Mouse (Mus musculus) liver, embryonic 16.5 days (tissue): Measurements from ENCODE around the gene Kctd18. TPM values are rescaled to one million over a fixed set of nuclear protein-coding genes. Genes with fewer than 3 reads are reported as not detected.
A peak's percentile ranks its signal among the peaks of the same experiment; 100 is the strongest.
"Not testable (repeated sequence)": the region's sequence is repeated elsewhere in the genome, so short reads cannot be mapped to it uniquely, and the experiment has no call there.

Experiments
- ATAC-seq: fragments of 200-750 bp; cut with Nextera tagmentation; 2 replicates; pipeline ENCODE4 v1.8.0; 2017; ENCODE audit warnings: low read depth, mild to moderate bottlenecking, moderate number of reproducible peaks, moderate library complexity
- H3K27ac ChIP-seq: fragments of 300-500 bp; sonication (generic); 2 replicates; pipeline ENCODE4 v1.5.1; 2014; ENCODE audit warnings: mild to moderate bottlenecking, low read length
- H3K27me3 ChIP-seq: fragments of 300-500 bp; sonication (generic); 2 replicates; pipeline ENCODE4 v1.6.1; 2014; ENCODE audit warnings: low read depth, low read length, mixed read lengths; ENCODE audit not compliant: control insufficient read depth, insufficient read depth
- H3K36me3 ChIP-seq: fragments of 300-500 bp; sonication (generic); 2 replicates; pipeline ENCODE4 v1.6.1; 2014; ENCODE audit warnings: mild to moderate bottlenecking; ENCODE audit not compliant: control insufficient read depth, insufficient read depth
- H3K4me1 ChIP-seq: fragments of 300-500 bp; sonication (generic); 2 replicates; pipeline ENCODE4 v1.6.1; 2014; ENCODE audit warnings: low read depth, low read length, mixed read lengths; ENCODE audit not compliant: control insufficient read depth
- H3K4me2 ChIP-seq: fragments of 300-500 bp; sonication (generic); 2 replicates; pipeline ENCODE4 v1.6.1; 2014; ENCODE audit warnings: low read depth, low read length, mixed read lengths
- H3K4me3 ChIP-seq: fragments of 300-500 bp; sonication (generic); 2 replicates; pipeline ENCODE4 v1.5.1; 2014; ENCODE audit warnings: low read depth, mild to moderate bottlenecking, low read length
- H3K9ac ChIP-seq: fragments of 300-500 bp; sonication (generic); 2 replicates; pipeline ENCODE4 v1.6.1; 2014; ENCODE audit warnings: low read depth, low read length
- H3K9me3 ChIP-seq: fragments of 300-500 bp; sonication (generic); replicated peaks from 2 replicates; pipeline ENCODE4 v1.6.1; 2016; ENCODE audit warnings: low read length; ENCODE audit not compliant: control insufficient read depth
- WGBS: fragments of 180-500 bp; shearing (Covaris S2); extraction: QIAGEN DNeasy Blood & Tissue Kit; methylation state at CpG from one replicate; pipeline ENCODE4 v1.1.7; 2014; ENCODE audit not compliant: insufficient replicate concordance; 5-methylcytosine and 5-hydroxymethylcytosine counted together
- polyA plus RNA-seq: library from polyadenylated mRNA; unstranded; fragments of >200 nt; fragmentation: Nextera tagmentation; extraction: Ambion mirVana; gene quantifications from 2 replicates; pipeline ENCODE4 v1.2.1, GENCODE M21; 2015

Kctd18 gene
- polyA plus RNA-seq, 1 experiment from 2014 or later, result 2.7 TPM

GRCm38 (mm10) chr1:58046721-58047290 is 28.1 kb upstream of the Kctd18 start:
- Histone ChIP-seq H3K36me3 (no peaks in the 10 kb centered on the region), H3K4me3 (no peak overlapping the region), H3K9ac (no peak overlapping the region), H3K27me3 (no peaks in the 10 kb centered on the region), H3K9me3 (no peaks in the 10 kb centered on the region), H3K27ac (no peak overlapping the region), H3K4me2 (no peak overlapping the region), H3K4me1 (no peaks in the 10 kb centered on the region)
- WGBS, result 50% methylated on average over 3 of the region's 3 CpGs
- no peak for ATAC-seq

GRCm38 (mm10) chr1:58045546-58045945 is 26.8 kb upstream of the Kctd18 start:
- no peak overlapping the region for H3K4me3 ChIP-seq

GRCm38 (mm10) chr1:58045076-58045475 is 26.3 kb upstream of the Kctd18 start:
- Histone ChIP-seq H3K4me3 (no peak overlapping the region), H3K27me3 (no peaks in the 10 kb centered on the region), H3K4me1 (no peaks in the 10 kb centered on the region), H3K9me3 (no peaks in the 10 kb centered on the region), H3K9ac (no peak overlapping the region), H3K27ac (no peak overlapping the region), H3K4me2 (no peak overlapping the region), H3K36me3 (no peaks in the 10 kb centered on the region)
- ATAC-seq, result no peak
- WGBS, result 42% methylated on average over 3 of the region's 3 CpGs

More at GRCm38 (mm10) chr1:58045546-58045945, 26.8 kb upstream of the Kctd18 start:
- Histone ChIP-seq H3K27ac (no peak overlapping the region), H3K9ac (no peak overlapping the region), H3K36me3 (no peaks in the 10 kb centered on the region), H3K4me1 (no peaks in the 10 kb centered on the region), H3K27me3 (no peaks in the 10 kb centered on the region), H3K4me2 (no peak overlapping the region), H3K9me3 (no peaks in the 10 kb centered on the region)
- ATAC-seq, result no peak
- WGBS, result 54% methylated on average over 5 of the region's 5 CpGs

DNA sequence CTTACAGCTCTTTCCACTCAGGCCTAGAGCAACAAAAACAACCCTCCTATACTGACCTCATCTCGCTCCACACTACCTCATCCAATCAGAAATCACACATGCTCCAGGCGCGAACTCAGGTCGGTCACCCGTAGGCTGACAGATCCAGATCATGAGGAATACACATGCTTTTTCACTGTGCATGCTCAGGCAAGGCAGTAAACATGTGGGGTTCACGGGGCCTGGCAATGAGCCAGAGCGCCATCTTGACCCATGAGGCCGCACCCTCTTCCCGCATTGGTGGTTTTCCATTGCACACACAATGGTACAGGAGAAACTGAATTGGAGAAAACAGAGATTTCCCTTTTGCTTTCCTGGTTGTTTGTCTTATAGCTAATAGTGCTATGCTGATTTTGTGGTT is 18.6 kb upstream of the Kctd18 start:
- not testable (repeated sequence) for H3K4me2 ChIP-seq, H3K27ac ChIP-seq, H3K4me1 ChIP-seq, H3K36me3 ChIP-seq, H3K27me3 ChIP-seq, H3K9ac ChIP-seq, H3K9me3 ChIP-seq, ATAC-seq, H3K4me3 ChIP-seq
- WGBS, result 86% methylated on average over 9 of the region's 9 CpGs

GRCm38 (mm10) chr1:58031160-58031769 is 12.5 kb upstream of the Kctd18 start:
- H3K4me1 ChIP-seq, result peaks cover 17% of the 10 kb centered on the region
- no peak overlapping the region for H3K9ac ChIP-seq
- 52% methylated on average over 10 of the region's 10 CpGs for WGBS
- no peaks in the 10 kb centered on the region for H3K36me3 ChIP-seq
- H3K27me3 ChIP-seq, result no peaks in the 10 kb centered on the region
- H3K4me3 ChIP-seq, result no peak overlapping the region
- H3K4me2 ChIP-seq, result no peak overlapping the region
- no peak for ATAC-seq
- no peaks in the 10 kb centered on the region for H3K9me3 ChIP-seq
- H3K27ac ChIP-seq, result no peak overlapping the region

DNA sequence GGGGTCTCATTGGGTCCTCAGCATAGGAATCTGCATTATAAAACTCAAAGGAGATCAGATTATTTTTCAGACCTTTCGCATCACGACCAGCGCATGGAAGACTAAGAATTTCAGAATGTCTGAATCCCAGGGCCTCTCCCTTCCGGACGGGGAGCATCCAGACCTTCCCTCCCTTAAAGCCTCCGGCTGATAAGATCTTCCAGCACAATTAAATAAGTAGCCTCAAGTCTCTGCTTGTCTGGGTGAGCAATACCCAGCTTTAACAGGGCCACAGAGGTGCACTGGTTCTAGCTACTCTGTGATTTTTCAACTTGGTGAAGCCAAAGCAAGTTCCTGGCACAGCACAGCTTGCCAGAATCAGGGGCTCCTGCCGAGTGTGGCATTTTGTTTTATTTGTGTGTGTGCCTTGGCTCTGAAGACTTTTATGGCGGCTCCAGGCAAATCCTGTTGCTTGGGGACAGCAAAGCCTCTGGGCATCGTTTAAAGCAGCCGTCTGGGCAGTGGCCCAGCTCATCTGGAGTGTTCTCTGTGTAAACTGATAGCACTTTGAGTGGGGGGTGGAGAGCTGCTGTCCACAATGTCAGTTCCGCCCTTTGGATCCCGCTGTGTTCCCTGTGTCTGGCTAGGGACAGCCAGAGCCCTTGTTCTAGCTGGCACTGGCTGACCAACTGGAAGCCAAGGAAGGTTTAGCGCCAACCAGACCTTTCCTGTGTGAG is 11.6 kb upstream of the Kctd18 start:
- peak overlapping the region; percentile 43 for H3K4me3 ChIP-seq
- H3K9me3 ChIP-seq, result no peaks in the 10 kb centered on the region
- 0 out of 2 replicates have a peak, but pooled peaks have one; percentile 49 for ATAC-seq
- peak overlapping the region; percentile 31; the same call in 1 of the 2 replicates for H3K9ac ChIP-seq
- H3K27me3 ChIP-seq, result no peaks in the 10 kb centered on the region
- peak overlapping the region; percentile 58 for H3K4me2 ChIP-seq
- peaks cover 17% of the 10 kb centered on the region for H3K4me1 ChIP-seq
- H3K27ac ChIP-seq, result no peak overlapping the region
- 33% methylated on average over 13 of the region's 13 CpGs for WGBS
- no peaks in the 10 kb centered on the region for H3K36me3 ChIP-seq

DNA sequence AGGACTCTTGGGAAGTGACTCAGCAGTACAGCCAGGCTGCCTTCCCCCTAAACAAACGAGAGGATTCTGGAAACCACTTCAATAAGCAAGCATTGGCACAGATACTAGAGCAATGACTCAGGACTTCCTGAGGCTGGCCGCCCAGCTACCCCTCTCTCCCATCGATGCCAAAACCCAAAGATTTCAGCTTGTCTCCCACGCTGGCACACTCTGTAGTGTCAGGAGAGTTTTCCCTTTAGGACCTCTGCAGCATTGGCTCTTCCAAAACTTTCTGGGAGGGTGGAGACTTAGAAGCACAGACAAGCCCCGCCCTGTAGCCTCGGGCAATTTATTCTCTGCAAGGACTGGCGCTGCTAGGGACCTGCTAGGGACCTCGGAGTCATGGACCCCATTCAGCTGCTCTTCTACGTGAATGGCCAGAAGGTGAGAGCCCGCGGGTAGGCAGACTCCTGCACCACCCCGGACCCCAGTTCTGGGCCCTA is 10.9 kb upstream of the Kctd18 start, which contains the start of gene Aox1:
Gene Aox1, plus strand, starts transcription at position 296 of the 482 bp plus-strand sequence.
- Histone ChIP-seq H3K27ac (no peak within 1 kb of the TSS), H3K9ac (peak within 1 kb of the TSS; percentile 31; the same call in 1 of the 2 replicates), H3K4me1 (peaks cover 17% of the 10 kb centered on the region), H3K4me3 (peak within 1 kb of the TSS; percentile 43), H3K27me3 (no peaks in the 10 kb centered on the region), H3K9me3 (no peaks in the 10 kb centered on the region), H3K4me2 (peak within 1 kb of the TSS; percentile 58), H3K36me3 (peaks cover under 1% of the 10 kb centered on the region; the same call in 1 of the 2 replicates)
- 3% methylated on average over 12 of the region's 12 CpGs for WGBS
- peak; percentile 63 for ATAC-seq

DNA sequence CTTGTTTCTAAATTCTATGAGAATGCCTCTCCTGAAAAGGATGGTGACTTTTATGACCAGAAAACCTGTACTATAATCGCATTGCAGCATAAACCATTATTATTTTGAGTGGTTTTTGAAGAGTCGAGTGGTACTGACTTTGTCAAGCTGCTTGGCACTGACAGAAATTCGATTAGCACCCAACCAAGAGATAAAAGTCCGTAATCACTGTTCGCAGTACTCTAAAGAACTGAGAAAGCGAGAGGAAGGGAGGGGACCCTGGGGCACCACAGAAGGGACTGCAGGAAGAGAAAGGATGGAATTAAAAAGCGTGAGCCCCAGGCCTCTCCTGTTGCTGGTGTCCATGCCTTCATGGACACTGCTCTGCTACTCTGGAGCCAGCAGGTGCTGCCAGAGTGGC is 9.0 kb upstream of the Kctd18 start:
- peaks cover 17% of the 10 kb centered on the region for H3K4me1 ChIP-seq
- H3K4me3 ChIP-seq, result no peak overlapping the region
- H3K9me3 ChIP-seq, result no peaks in the 10 kb centered on the region
- ATAC-seq, result no peak
- H3K36me3 ChIP-seq, result peaks cover 2% of the 10 kb centered on the region; the same call in 1 of the 2 replicates
- H3K9ac ChIP-seq, result no peak overlapping the region
- no peak overlapping the region for H3K4me2 ChIP-seq
- H3K27ac ChIP-seq, result no peak overlapping the region
- no peaks in the 10 kb centered on the region for H3K27me3 ChIP-seq
- WGBS, result 21% methylated on average over 7 of the region's 7 CpGs

DNA sequence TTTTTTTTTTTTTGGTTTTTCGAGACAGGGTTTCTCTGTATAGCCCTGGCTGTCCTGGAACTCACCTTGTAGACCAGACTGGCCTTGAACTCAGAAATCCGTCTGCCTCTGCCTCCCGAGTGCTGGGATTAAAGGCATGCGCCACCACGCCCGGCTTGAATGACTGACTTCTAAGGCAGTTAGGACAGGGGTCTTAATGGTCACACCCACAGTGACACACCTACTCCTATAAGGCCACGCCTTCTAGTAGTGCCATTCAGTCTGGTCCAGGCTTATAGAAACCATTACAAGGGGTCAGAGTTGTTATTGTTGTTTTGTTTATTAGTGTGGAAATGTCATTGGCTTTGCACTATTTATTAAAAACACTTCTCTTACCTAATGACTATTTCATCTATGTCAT is 12.4 kb downstream of the Kctd18 start:
- H3K4me2 ChIP-seq, H3K4me1 ChIP-seq, ATAC-seq, H3K36me3 ChIP-seq, H3K27ac ChIP-seq, H3K9me3 ChIP-seq, H3K9ac ChIP-seq, H3K27me3 ChIP-seq, H3K4me3 ChIP-seq: not testable (repeated sequence)
- 82% methylated on average over 7 of the region's 7 CpGs for WGBS
